Mouse (Mus musculus): ENCODE measurements around the gene Cd302.

DNA sequence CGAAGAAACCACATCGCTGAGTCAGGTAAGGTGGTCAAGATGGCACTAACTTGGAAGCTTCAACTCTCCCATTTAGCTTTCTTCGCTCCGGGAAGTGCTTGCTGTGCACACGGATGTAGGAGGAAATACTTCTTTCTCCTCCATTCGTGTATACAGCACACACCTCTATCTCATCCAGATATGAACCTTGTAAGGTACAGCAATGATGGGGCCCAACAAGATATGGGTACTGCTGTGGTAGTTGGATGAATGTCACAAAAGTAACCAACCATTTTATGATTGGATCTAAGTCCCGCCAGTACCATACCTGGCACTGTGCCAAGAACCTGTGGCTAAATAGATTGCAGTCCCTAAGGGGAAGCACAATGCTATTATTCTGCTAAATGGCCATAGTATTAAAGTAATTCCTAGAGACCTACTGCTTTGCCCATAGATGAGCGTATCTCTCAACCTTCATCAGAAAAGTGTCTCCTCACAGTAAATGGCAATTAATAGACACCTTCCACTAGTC lies 874 bp upstream of the Cd302 start:
- TF ChIP-seq POLR2A (IDR thresholded peaks at IDR 0.05; ENCODE audit: insufficient read depth, low read depth, low read length) = no peak
- TF ChIP-seq CTCF (IDR thresholded peaks at IDR 0.05) = no peak
- no peak for TF ChIP-seq EP300 (IDR thresholded peaks at IDR 0.05; ENCODE audit: insufficient read depth, low read depth, low read length)
